Mouse (Mus musculus) forebrain, embryonic 16.5 days (tissue): ENCODE measurements around the gene Krt80. TPM values are rescaled to one million over a fixed set of nuclear protein-coding genes. Genes with fewer than 3 reads are reported as not detected.
A peak's percentile ranks its signal among the peaks of the same experiment; 100 is the strongest.

Experiments
- ATAC-seq: fragments of 200-750 bp; cut with Nextera tagmentation; 2 replicates; pipeline ENCODE4 v1.8.0; 2017; ENCODE audit warnings: mild to moderate bottlenecking, moderate library complexity
- H3K27ac ChIP-seq: fragments of 300-500 bp; sonication (generic); 2 replicates; pipeline ENCODE4 v1.5.1; 2014; ENCODE audit warnings: low read length, control low read depth
- H3K27me3 ChIP-seq: fragments of 300-500 bp; sonication (generic); replicated peaks from 2 replicates; pipeline ENCODE4 v1.6.1; 2014; ENCODE audit warnings: low read length; ENCODE audit not compliant: control insufficient read depth, insufficient read depth
- H3K36me3 ChIP-seq: fragments of 300-500 bp; sonication (generic); 2 replicates; pipeline ENCODE4 v1.6.1; 2014; ENCODE audit not compliant: control insufficient read depth, insufficient read depth
- H3K4me1 ChIP-seq: fragments of 300-500 bp; sonication (generic); replicated peaks from 2 replicates; pipeline ENCODE4 v1.6.1; 2014; ENCODE audit warnings: low read length; ENCODE audit not compliant: control insufficient read depth, insufficient read depth
- H3K4me2 ChIP-seq: fragments of 300-500 bp; sonication (generic); 2 replicates; pipeline ENCODE4 v1.6.1; 2014; ENCODE audit warnings: mild to moderate bottlenecking, low read length, control low read depth
- H3K4me3 ChIP-seq: fragments of 300-500 bp; sonication (generic); replicated peaks from 2 replicates; pipeline ENCODE4 v1.5.1; 2014; ENCODE audit warnings: mild to moderate bottlenecking, low read length, control low read depth
- H3K9ac ChIP-seq: fragments of 300-500 bp; sonication (generic); replicated peaks from 2 replicates; pipeline ENCODE4 v1.6.1; 2014; ENCODE audit warnings: low read depth, low read length, control low read depth
- H3K9me3 ChIP-seq: fragments of 300-500 bp; sonication (generic); 2 replicates; pipeline ENCODE4 v1.6.1; 2016; ENCODE audit warnings: low read length; ENCODE audit not compliant: control insufficient read depth
- WGBS: fragments of 180-500 bp; shearing (Covaris S2); extraction: QIAGEN DNeasy Blood & Tissue Kit; methylation state at CpG from one replicate; pipeline ENCODE4 v1.1.7; 2014; 5-methylcytosine and 5-hydroxymethylcytosine counted together
- polyA plus RNA-seq: library from polyadenylated mRNA; unstranded; fragments of >200 nt; fragmentation: Nextera tagmentation; extraction: Ambion mirVana; gene quantifications from 2 replicates; pipeline ENCODE4 v1.2.1, GENCODE M21; 2015

Gene Krt80
- 0.13 and 0.14 TPM in 2 replicates for polyA plus RNA-seq

DNA sequence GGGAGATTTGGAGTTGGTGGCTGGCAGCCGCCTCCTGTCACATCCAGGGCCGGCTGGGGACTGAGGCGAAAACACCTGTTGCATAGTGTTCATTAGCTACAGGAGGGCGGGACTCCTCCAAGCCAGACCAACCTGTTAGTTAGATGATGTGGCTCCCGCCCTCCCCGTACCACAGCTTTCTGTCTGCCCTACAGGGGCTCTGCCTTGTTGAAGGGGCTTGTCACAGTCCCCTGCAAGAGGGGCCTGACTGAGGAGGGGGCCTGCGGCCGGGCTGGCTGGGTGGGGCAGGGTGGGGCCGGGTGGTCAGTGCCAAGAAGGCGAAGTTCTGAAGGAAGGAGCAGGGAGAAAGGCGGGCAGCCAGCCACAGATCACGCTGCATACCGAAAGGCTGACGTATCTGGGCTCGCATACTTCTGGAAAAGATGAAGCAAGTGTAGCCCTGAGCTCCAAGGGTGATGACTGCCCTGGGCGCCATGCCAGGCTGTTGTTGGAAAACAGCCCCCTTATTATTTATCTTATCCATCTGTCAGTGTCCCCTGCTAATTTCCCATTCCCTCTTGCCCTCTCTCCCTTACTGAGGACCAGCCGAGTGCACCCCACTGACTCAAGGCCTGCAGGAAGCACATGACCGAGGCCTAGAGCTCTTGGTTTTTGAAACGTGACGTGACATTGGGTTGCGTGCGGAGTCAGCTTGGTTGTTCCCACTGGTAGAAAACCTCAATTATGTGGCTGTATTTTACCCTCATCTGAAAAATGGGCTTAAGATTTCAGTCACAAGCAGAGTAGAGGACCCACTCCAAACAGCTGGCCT, at the start of gene Krt80:
Gene Krt80 (minus strand): TSS at position 62 of the 811 bp plus-strand sequence.
- Histone ChIP-seq H3K4me2 (no peak within 1 kb of the TSS), H3K36me3 (no peaks in the 10 kb centered on the region), H3K27ac (no peak within 1 kb of the TSS), H3K9ac (no peak within 1 kb of the TSS), H3K4me1 (0 out of 2 replicates have a peak, but pooled peaks cover 5% of the 10 kb centered on the region), H3K27me3 (no peaks in the 10 kb centered on the region), H3K4me3 (no peak within 1 kb of the TSS), H3K9me3 (no peaks in the 10 kb centered on the region)
- ATAC-seq = no peak
- WGBS = 42% methylated on average over 22 of the region's 22 CpGs

- H3K9me3 ChIP-seq = no peaks in the 10 kb centered on the region
- 81% methylated on average over 4 of the region's 4 CpGs for WGBS
- H3K27ac ChIP-seq = no peak overlapping the region
- H3K27me3 ChIP-seq = no peaks in the 10 kb centered on the region
- peak; percentile 49; the same call in 1 of the 2 replicates for ATAC-seq
- no peak overlapping the region for H3K9ac ChIP-seq
- no peak overlapping the region for H3K4me2 ChIP-seq
- H3K4me3 ChIP-seq = no peak overlapping the region
- no peaks in the 10 kb centered on the region for H3K36me3 ChIP-seq
- no peaks in the 10 kb centered on the region for H3K4me1 ChIP-seq
These were observed 49.0 kb upstream of the Krt80 start for GRCm38 (mm10) chr15:101418950-101419349.

GRCm38 (mm10) chr15:101414807-101415565, 45.0 kb upstream of the Krt80 start:
- Histone ChIP-seq H3K4me3 (no peak overlapping the region), H3K27ac (no peak overlapping the region), H3K4me2 (no peak overlapping the region), H3K4me1 (no peaks in the 10 kb centered on the region), H3K9me3 (no peaks in the 10 kb centered on the region), H3K9ac (no peak overlapping the region), H3K36me3 (no peaks in the 10 kb centered on the region), H3K27me3 (0 out of 2 replicates have a peak, but pooled peaks cover 5% of the 10 kb centered on the region)
- 33% methylated on average over 10 of the region's 11 CpGs for WGBS
- no peak for ATAC-seq

DNA sequence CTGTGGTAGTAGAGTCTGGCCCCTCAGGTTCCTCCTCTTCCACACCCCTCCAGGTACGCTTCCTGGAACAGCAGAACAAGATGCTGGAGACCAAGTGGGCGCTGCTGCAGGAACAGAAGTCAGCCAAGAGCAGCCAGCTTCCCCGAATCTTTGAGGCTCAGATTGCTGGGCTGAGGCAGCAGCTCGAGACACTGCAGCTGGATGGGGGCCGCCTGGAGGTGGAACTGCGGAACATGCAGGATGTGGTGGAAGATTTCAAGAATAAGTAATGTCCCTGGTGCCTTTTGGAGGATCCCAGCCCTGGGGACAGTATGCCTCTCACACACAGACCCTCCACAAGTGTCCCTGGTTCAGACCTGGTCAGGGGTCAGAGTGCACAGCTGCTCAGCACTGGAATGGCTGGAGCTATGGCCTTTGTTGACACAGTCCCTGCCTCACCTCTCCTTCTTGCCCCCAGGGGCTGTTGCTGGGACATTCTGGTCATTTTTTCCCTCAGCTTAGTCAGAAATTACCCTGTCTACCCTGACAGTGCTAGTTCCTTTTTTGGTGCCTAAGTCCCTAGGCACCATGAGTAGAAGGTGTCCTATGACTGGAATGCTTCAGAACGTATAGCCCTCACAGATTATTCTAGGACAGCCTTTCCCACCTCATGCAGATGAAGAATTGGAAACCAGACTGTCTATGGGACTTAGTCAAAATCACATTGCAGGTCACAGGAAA, 44.1 kb upstream of the Krt80 start:
- H3K27ac ChIP-seq = no peak overlapping the region
- H3K9ac ChIP-seq = no peak overlapping the region
- no peak overlapping the region for H3K4me3 ChIP-seq
- ATAC-seq = no peak
- H3K4me1 ChIP-seq = no peaks in the 10 kb centered on the region
- H3K4me2 ChIP-seq = no peak overlapping the region
- no peaks in the 10 kb centered on the region for H3K36me3 ChIP-seq
- 0 out of 2 replicates have a peak, but pooled peaks cover 5% of the 10 kb centered on the region for H3K27me3 ChIP-seq
- WGBS = 56% methylated on average over 7 of the region's 7 CpGs
- H3K9me3 ChIP-seq = no peaks in the 10 kb centered on the region

- Histone ChIP-seq H3K27me3 (0 out of 2 replicates have a peak, but pooled peaks cover 5% of the 10 kb centered on the region), H3K27ac (no peak overlapping the region), H3K4me1 (no peaks in the 10 kb centered on the region), H3K9me3 (no peaks in the 10 kb centered on the region), H3K4me2 (no peak overlapping the region), H3K36me3 (no peaks in the 10 kb centered on the region), H3K9ac (no peak overlapping the region), H3K4me3 (no peak overlapping the region)
- 15% methylated on average over 31 of the region's 31 CpGs for WGBS
- no peak for ATAC-seq
These were observed 42.2 kb upstream of the Krt80 start for GRCm38 (mm10) chr15:101412188-101412587.

DNA sequence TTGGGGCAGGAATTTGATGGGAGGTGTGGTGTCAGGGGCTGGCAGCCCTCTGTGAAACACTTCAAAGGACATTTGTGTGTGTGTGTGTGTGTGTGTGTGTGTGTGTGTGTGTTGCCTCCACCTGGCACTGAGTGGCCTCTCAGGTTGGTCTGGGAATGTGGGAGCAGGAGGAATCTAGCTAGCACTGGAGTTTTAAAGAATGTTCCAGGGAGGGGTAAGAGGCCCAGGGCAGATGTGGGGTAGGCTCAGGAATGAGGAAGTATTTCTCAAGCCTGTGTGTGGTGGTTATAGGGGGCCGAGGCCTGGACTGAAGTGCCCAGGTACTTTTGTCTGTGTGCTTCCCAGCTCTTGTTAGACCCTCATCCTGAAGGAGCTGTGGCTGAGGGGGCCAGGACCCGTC, 40.8 kb upstream of the Krt80 start, which contains the start of gene Krt7:
Gene Krt7 (plus strand): TSS at position 269 of the 400 bp plus-strand sequence.
- H3K36me3 ChIP-seq = no peaks in the 10 kb centered on the region
- H3K9ac ChIP-seq = no peak within 1 kb of the TSS
- H3K4me2 ChIP-seq = no peak within 1 kb of the TSS
- WGBS = 37% methylated on average over 2 of the region's 2 CpGs
- H3K27ac ChIP-seq = no peak within 1 kb of the TSS
- no peaks in the 10 kb centered on the region for H3K4me1 ChIP-seq
- ATAC-seq = no peak
- no peak within 1 kb of the TSS for H3K4me3 ChIP-seq
- no peaks in the 10 kb centered on the region for H3K9me3 ChIP-seq
- 0 out of 2 replicates have a peak, but pooled peaks cover 5% of the 10 kb centered on the region for H3K27me3 ChIP-seq

GRCm38 (mm10) chr15:101398269-101398668, 28.3 kb upstream of the Krt80 start:
- no peak overlapping the region for H3K27ac ChIP-seq
- no peaks in the 10 kb centered on the region for H3K9me3 ChIP-seq
- H3K4me3 ChIP-seq = no peak overlapping the region
- no peak for ATAC-seq
- H3K36me3 ChIP-seq = no peaks in the 10 kb centered on the region
- H3K27me3 ChIP-seq = no peaks in the 10 kb centered on the region
- H3K9ac ChIP-seq = no peak overlapping the region
- no peak overlapping the region for H3K4me2 ChIP-seq
- no peaks in the 10 kb centered on the region for H3K4me1 ChIP-seq
- WGBS = 56% methylated on average over 8 of the region's 8 CpGs

- H3K9ac ChIP-seq = no peak overlapping the region
- H3K27ac ChIP-seq = no peak overlapping the region
- 92% methylated on average over 2 of the region's 2 CpGs for WGBS
- H3K27me3 ChIP-seq = no peaks in the 10 kb centered on the region
- H3K4me2 ChIP-seq = no peak overlapping the region
- H3K4me3 ChIP-seq = no peak overlapping the region
- ATAC-seq = no peak
- no peaks in the 10 kb centered on the region for H3K4me1 ChIP-seq
- H3K9me3 ChIP-seq = no peaks in the 10 kb centered on the region
- H3K36me3 ChIP-seq = no peaks in the 10 kb centered on the region
These were observed 27.7 kb upstream of the Krt80 start for GRCm38 (mm10) chr15:101397683-101398082.

DNA sequence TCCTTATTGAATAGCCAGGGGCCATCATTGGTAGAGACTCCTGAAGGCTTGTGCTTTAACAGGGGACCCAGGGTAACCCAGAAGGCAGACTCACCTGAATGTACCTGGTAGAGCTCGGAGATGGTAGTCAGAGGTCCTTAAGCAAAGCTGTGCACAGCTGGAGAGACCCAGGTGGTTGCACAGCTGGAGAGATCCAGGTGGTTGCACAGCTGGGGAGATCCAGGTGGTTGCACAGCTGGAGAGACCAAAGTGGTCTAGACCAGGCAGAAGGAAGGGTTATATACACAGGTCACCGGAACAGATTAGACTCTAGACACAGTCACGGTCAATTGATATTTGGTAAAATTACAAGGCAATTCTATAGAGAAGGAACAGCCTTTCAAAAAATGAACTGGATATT, 27.0 kb upstream of the Krt80 start:
- H3K4me1 ChIP-seq = no peaks in the 10 kb centered on the region
- no peak overlapping the region for H3K9ac ChIP-seq
- no peaks in the 10 kb centered on the region for H3K27me3 ChIP-seq
- no peak overlapping the region for H3K4me3 ChIP-seq
- H3K4me2 ChIP-seq = no peak overlapping the region
- WGBS = 85% methylated on average over 3 of the region's 3 CpGs
- no peaks in the 10 kb centered on the region for H3K9me3 ChIP-seq
- H3K27ac ChIP-seq = no peak overlapping the region
- H3K36me3 ChIP-seq = no peaks in the 10 kb centered on the region
- ATAC-seq = no peak
